In the genomic region with DNA sequence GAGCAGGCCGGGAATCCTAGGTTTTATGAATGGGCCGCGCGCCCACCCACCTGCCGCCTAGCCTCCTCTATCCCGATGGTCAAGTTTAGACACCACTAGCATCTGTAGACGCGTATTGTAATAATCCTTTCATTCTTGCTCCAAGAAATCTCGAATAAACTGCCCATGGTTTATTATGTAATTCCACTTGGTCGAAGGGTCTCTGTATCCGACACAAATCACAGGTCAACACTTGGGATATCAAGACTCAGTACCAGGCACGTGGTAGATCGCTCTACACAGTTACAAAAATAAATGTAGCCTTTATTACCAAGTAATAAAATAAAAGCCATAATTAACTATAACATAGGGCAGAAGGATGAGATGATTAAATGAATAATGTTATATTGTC, we compare ENCODE assay signal across 9 mouse cellular contexts. TPM values are rescaled to one million over a fixed set of nuclear protein-coding genes. Genes with fewer than 3 reads are reported as not detected.
DNase-seq lines count a peak whose midpoint lies in the region; ATAC-seq and TF ChIP-seq lines count a peak whose summit lies in the region.
"Had no signal": no experiment of that assay in that cellular context is flagged by ENCODE, and none has a peak within 500 bp of the region (broad histone marks: within the 10 kb centered on the region; RNA-seq: fewer than 3 reads in every experiment).

No protein-coding gene starts in this region.

- DNase-seq in cerebellum, adult 2 months, result no peak
- no peak for DNase-seq in cerebellum, adult 9-10 months
- DNase-seq in left cerebral cortex, postnatal 4 days, result no peak
- no peak for DNase-seq in adrenal gland, adult (ENCODE audit: inconsistent age in 2 of 2, low spot score in 1 of 2)

- H3K27ac ChIP-seq in cerebellum, adult 2 months (ENCODE audit: insufficient read depth, low read length), result no peak overlapping the region
- no peak overlapping the region for H3K27ac ChIP-seq in limb, embryonic 13.5 days
- no peak overlapping the region for H3K27ac ChIP-seq in small intestine, adult 2 months (ENCODE audit: insufficient read depth, low read depth, low read length)

- intact Hi-C loops in left cerebral cortex, postnatal 4 days (cut with DNase I), result no loop called here

- no peak overlapping the region for H3K9ac ChIP-seq in limb, embryonic 13.5 days

- peak overlapping the region; percentile 100 for H3K4me3 ChIP-seq in cerebellum, adult 2 months (replicated peaks; ENCODE audit: insufficient read depth, low read depth, low read length)
- peak overlapping the region; percentile 99 for H3K4me3 ChIP-seq in megakaryocyte, embryonic 14.5 days (replicated peaks)
- H3K4me3 ChIP-seq in limb, embryonic 13.5 days, result peak overlapping the region; percentile 81
- peak overlapping the region; percentile 65 for H3K4me3 ChIP-seq in small intestine, adult 2 months (ENCODE audit: low read depth, low read length)

- TF ChIP-seq POLR2A in cerebellum, adult 2 months (IDR thresholded peaks at IDR 0.05; ENCODE audit: borderline replicate concordance, insufficient read depth, low read length), result no peak
- 0 out of 2 replicates have a peak, but pooled peaks have one; percentile 2 for TF ChIP-seq POLR2A in small intestine, adult 2 months (IDR thresholded peaks at IDR 0.05; ENCODE audit: low read depth, low read length)

- no peaks in the 10 kb centered on the region for H3K9me3 ChIP-seq in megakaryocyte, embryonic 14.5 days
- no peaks in the 10 kb centered on the region for H3K9me3 ChIP-seq in limb, embryonic 13.5 days

- peaks cover 16% of the 10 kb centered on the region for H3K4me1 ChIP-seq in cerebellum, adult 2 months (ENCODE audit: control insufficient read depth, insufficient read depth, low read length)
- peaks cover 39% of the 10 kb centered on the region for H3K4me1 ChIP-seq in megakaryocyte, embryonic 14.5 days
- peaks cover 18% of the 10 kb centered on the region for H3K4me1 ChIP-seq in limb, embryonic 13.5 days
- H3K4me1 ChIP-seq in small intestine, adult 2 months (ENCODE audit: control insufficient read depth, insufficient read depth, insufficient read length, low read length), result no peaks in the 10 kb centered on the region

- TF ChIP-seq CTCF in cerebellum, adult 2 months (IDR thresholded peaks at IDR 0.05; ENCODE audit: borderline replicate concordance, insufficient read depth, low read depth, low read length), result no peak
- no peak for TF ChIP-seq CTCF in small intestine, adult 2 months (IDR thresholded peaks at IDR 0.05; ENCODE audit: extremely low read depth, insufficient read length, insufficient replicate concordance, low read depth, low read length)

- H3K27me3 ChIP-seq in cerebellum, adult 2 months (ENCODE audit: control insufficient read depth, insufficient read depth, low read length), result no peaks in the 10 kb centered on the region
- no peaks in the 10 kb centered on the region for H3K27me3 ChIP-seq in megakaryocyte, embryonic 14.5 days (replicated peaks)
- no peaks in the 10 kb centered on the region for H3K27me3 ChIP-seq in limb, embryonic 13.5 days
- H3K27me3 ChIP-seq in small intestine, adult 2 months (ENCODE audit: control insufficient read depth, insufficient read depth, low read length), result no peaks in the 10 kb centered on the region

- no peak for ATAC-seq in megakaryocyte, adult 5-6 weeks (ENCODE audit: poor library complexity, severe bottlenecking)
- no peak for ATAC-seq in limb, embryonic 13.5 days (ENCODE audit: low FRiP score, low read depth)

- H3K36me3 ChIP-seq in megakaryocyte, embryonic 14.5 days (replicated peaks; ENCODE audit: low read length), result peaks cover 54% of the 10 kb centered on the region
- peaks cover 46% of the 10 kb centered on the region for H3K36me3 ChIP-seq in limb, embryonic 13.5 days
- peaks cover 19% of the 10 kb centered on the region for H3K36me3 ChIP-seq in small intestine, adult 2 months (ENCODE audit: control insufficient read depth, insufficient read depth, low read length)

- 4% methylated on average over 13 of the region's 13 CpGs for WGBS in cerebellum, adult 2 months
- 10% methylated on average over 13 of the region's 13 CpGs for WGBS in limb, embryonic 13.5 days
- 2% methylated on average over 13 of the region's 13 CpGs for WGBS in small intestine, adult 2 months

- H3K4me2 ChIP-seq in limb, embryonic 13.5 days (replicated peaks), result peak overlapping the region; percentile 56

RNA-seq across cellular contexts. Expression of a gene that starts 0.8 kb away (rescaled TPM):
- 47.4 and 49.5 TPM in 2 replicates for polyA plus RNA-seq in cerebellum, adult 2 months (2012; rRNA removed)
- polyA plus RNA-seq in megakaryocyte, embryonic 14.5 days (2012; ENCODE audit: insufficient read depth, low replicate concordance), result 31.7 and 36.8 TPM in 2 replicates
- total RNA-seq in megakaryocyte, adult 5-6 weeks (2015), result 14.9 and 17.3 TPM in 2 replicates
- total RNA-seq in megakaryocyte, adult 5-6 weeks (2017), result 19.6 and 25.7 TPM in 2 replicates
- 2.8 and 3.3 TPM in 2 replicates for polyA plus RNA-seq in limb, embryonic 13.5 days (2015; fragmentation: Nextera tagmentation; extraction: Ambion mirVana)
- polyA plus RNA-seq in small intestine, adult 2 months (2012; rRNA removed), result 2.0 and 3.4 TPM in 2 replicates
- 100 to 1,000 TPM; 180 to 185 TPM for total RNA-seq in left cerebral cortex, postnatal 4 days (2021)

RNA-seq across cellular contexts. Expression of a gene that starts 21.0 kb away (rescaled TPM):
- 17.2 and 17.7 TPM in 2 replicates for polyA plus RNA-seq in cerebellum, adult 2 months (2012; rRNA removed)
- polyA plus RNA-seq in megakaryocyte, embryonic 14.5 days (2012; ENCODE audit: insufficient read depth, low replicate concordance), result 2.6 and 14.6 TPM in 2 replicates
- 11.1 and 11.8 TPM in 2 replicates for total RNA-seq in megakaryocyte, adult 5-6 weeks (2015)
- total RNA-seq in megakaryocyte, adult 5-6 weeks (2017), result 21.0 and 22.4 TPM in 2 replicates
- 21.0 and 23.3 TPM in 2 replicates for polyA plus RNA-seq in limb, embryonic 13.5 days (2015; fragmentation: Nextera tagmentation; extraction: Ambion mirVana)
- polyA plus RNA-seq in small intestine, adult 2 months (2012; rRNA removed), result 1.7 and 3.7 TPM in 2 replicates
- total RNA-seq in left cerebral cortex, postnatal 4 days (2021), result 10 to 100 TPM; 17.6 to 20.4 TPM

RNA-seq across cellular contexts. Expression of a gene that starts 30.4 kb away (rescaled TPM):
- 0.80 and 0.81 TPM in 2 replicates for polyA plus RNA-seq in cerebellum, adult 2 months (2012; rRNA removed)
- polyA plus RNA-seq in megakaryocyte, embryonic 14.5 days (2012; ENCODE audit: insufficient read depth, low replicate concordance), result not detected in 2 replicates
- not detected in 2 replicates for total RNA-seq in megakaryocyte, adult 5-6 weeks (2015)
- total RNA-seq in megakaryocyte, adult 5-6 weeks (2017), result not detected in 2 replicates
- polyA plus RNA-seq in limb, embryonic 13.5 days (2015; fragmentation: Nextera tagmentation; extraction: Ambion mirVana), result 0.83 TPM in 1 of 2 replicates, not detected in the other
- not detected in 2 replicates for polyA plus RNA-seq in small intestine, adult 2 months (2012; rRNA removed)
- 1 to 10 TPM in 1 of 2 experiments, not detected in 1; 2.0 TPM for total RNA-seq in left cerebral cortex, postnatal 4 days (2021)
- total RNA-seq: hematopoietic stem cell, adult 5-6 weeks had no signal

RNA-seq across cellular contexts. Expression of a gene that starts 36.9 kb away (rescaled TPM):
- 234 and 281 TPM in 2 replicates for polyA plus RNA-seq in cerebellum, adult 2 months (2012; rRNA removed)
- 25.9 and 294 TPM in 2 replicates for polyA plus RNA-seq in megakaryocyte, embryonic 14.5 days (2012; ENCODE audit: insufficient read depth, low replicate concordance)
- total RNA-seq in megakaryocyte, adult 5-6 weeks (2015), result 1,123 and 1,179 TPM in 2 replicates
- 895 and 904 TPM in 2 replicates for total RNA-seq in megakaryocyte, adult 5-6 weeks (2017)
- 547 and 558 TPM in 2 replicates for polyA plus RNA-seq in limb, embryonic 13.5 days (2015; fragmentation: Nextera tagmentation; extraction: Ambion mirVana)
- polyA plus RNA-seq in small intestine, adult 2 months (2012; rRNA removed), result 10.2 and 22.0 TPM in 2 replicates
- 100 to 1,000 TPM; 614 to 660 TPM for total RNA-seq in left cerebral cortex, postnatal 4 days (2021)

RNA-seq across cellular contexts. Expression of a gene that starts 42.1 kb away (rescaled TPM):
- 291 and 295 TPM in 2 replicates for polyA plus RNA-seq in cerebellum, adult 2 months (2012; rRNA removed)
- polyA plus RNA-seq in megakaryocyte, embryonic 14.5 days (2012; ENCODE audit: insufficient read depth, low replicate concordance), result 44.4 and 47.3 TPM in 2 replicates
- total RNA-seq in megakaryocyte, adult 5-6 weeks (2015), result 81.0 and 111 TPM in 2 replicates
- 137 and 179 TPM in 2 replicates for total RNA-seq in megakaryocyte, adult 5-6 weeks (2017)
- 490 and 497 TPM in 2 replicates for polyA plus RNA-seq in limb, embryonic 13.5 days (2015; fragmentation: Nextera tagmentation; extraction: Ambion mirVana)
- 164 and 330 TPM in 2 replicates for polyA plus RNA-seq in small intestine, adult 2 months (2012; rRNA removed)
- total RNA-seq in left cerebral cortex, postnatal 4 days (2021), result 100 to 1,000 TPM; 168 to 172 TPM
